Mouse (Mus musculus) ES-Bruce4 (cell line): Measurements from ENCODE around the gene Fgfbp3. TPM values are rescaled to one million over a fixed set of nuclear protein-coding genes. Genes with fewer than 3 reads are reported as not detected.
A peak's percentile ranks its signal among the peaks of the same experiment; 100 is the strongest.

Experiments
- H3K27ac ChIP-seq: 2 replicates; pipeline ENCODE4 v1.5.1; 2012; ENCODE audit warnings: low read length, inconsistent platforms; ENCODE audit not compliant: insufficient read depth
- H3K27me3 ChIP-seq: 2 replicates; pipeline ENCODE4 v1.6.1; 2012; ENCODE audit warnings: mild to moderate bottlenecking, low read length, inconsistent platforms; ENCODE audit not compliant: control insufficient read depth, poor library complexity, insufficient read depth, severe bottlenecking
- H3K36me3 ChIP-seq: 2 replicates; pipeline ENCODE4 v1.6.1; 2012; ENCODE audit warnings: inconsistent platforms, mild to moderate bottlenecking, low read length, moderate library complexity; ENCODE audit not compliant: control insufficient read depth, poor library complexity, insufficient read depth, severe bottlenecking
- H3K4me1 ChIP-seq: one replicate; pipeline ENCODE4 v1.8.1; 2011; ENCODE audit warnings: low read length; ENCODE audit not compliant: control insufficient read depth, insufficient read depth
- H3K4me3 ChIP-seq: 2 replicates; pipeline ENCODE4 v1.5.1; 2011; ENCODE audit warnings: low read depth, mild to moderate bottlenecking, low read length
- H3K9ac ChIP-seq: 2 replicates; pipeline ENCODE4 v1.6.1; 2012; ENCODE audit warnings: low read depth, mild to moderate bottlenecking, inconsistent platforms; ENCODE audit not compliant: poor library complexity, severe bottlenecking
- H3K9me3 ChIP-seq: replicated peaks from 2 replicates; pipeline ENCODE4 v1.6.1; 2012; ENCODE audit warnings: mild to moderate bottlenecking, low read length, inconsistent platforms; ENCODE audit not compliant: control insufficient read depth, poor library complexity, insufficient read depth, severe bottlenecking
- CTCF ChIP-seq: IDR thresholded peaks from one replicate; pipeline ENCODE4 v1.8.1; 2011; ENCODE audit warnings: low read depth, low read length
- EP300 ChIP-seq: IDR thresholded peaks from 2 replicates; pipeline ENCODE4 v1.6.1; 2011; ENCODE audit warnings: low read depth, low read length; ENCODE audit not compliant: insufficient read depth
- POLR2A ChIP-seq: IDR thresholded peaks from one replicate; pipeline ENCODE4 v1.8.1; 2011; ENCODE audit warnings: low read length; ENCODE audit not compliant: insufficient read depth
- polyA plus RNA-seq: library from polyadenylated mRNA; stranded (reverse); fragments of >200 nt; gene quantifications from 2 replicates; pipeline ENCODE4 v1.2.4, GENCODE M21; 2011; ENCODE audit warnings: low read depth; ENCODE audit not compliant: missing spikeins, insufficient read depth, insufficient read length

Fgfbp3 gene
- polyA plus RNA-seq, 1 experiment = 2.3 TPM

GRCm38 (mm10) chr19:36904211-36905007 lies 15.0 kb downstream of the Fgfbp3 start:
- TF ChIP-seq POLR2A (no peak), EP300 (peak; percentile 77), CTCF (no peak)
- Histone ChIP-seq H3K4me3 (peak overlapping the region; percentile 63), H3K9ac (peak overlapping the region; percentile 67)

GRCm38 (mm10) chr19:36903377-36903776 lies 16.0 kb downstream of the Fgfbp3 start:
- Histone ChIP-seq H3K4me3 (no peak overlapping the region), H3K27me3 (no peaks in the 10 kb centered on the region)

More at GRCm38 (mm10) chr19:36904211-36905007, 15.0 kb downstream of the Fgfbp3 start:
- H3K27ac ChIP-seq = peak overlapping the region; percentile 53
- peaks cover 2% of the 10 kb centered on the region for H3K4me1 ChIP-seq
- no peaks in the 10 kb centered on the region for H3K27me3 ChIP-seq
- H3K36me3 ChIP-seq = no peaks in the 10 kb centered on the region
- H3K9me3 ChIP-seq = no peaks in the 10 kb centered on the region

GRCm38 (mm10) chr19:36897778-36898177 lies 21.6 kb downstream of the Fgfbp3 start:
- TF ChIP-seq POLR2A = no peak
- TF ChIP-seq CTCF = peak; percentile 73
- H3K27ac ChIP-seq = no peak overlapping the region
- no peaks in the 10 kb centered on the region for H3K4me1 ChIP-seq
- no peaks in the 10 kb centered on the region for H3K9me3 ChIP-seq
- H3K27me3 ChIP-seq = no peaks in the 10 kb centered on the region
- no peak overlapping the region for H3K9ac ChIP-seq
- no peak overlapping the region for H3K4me3 ChIP-seq
- peaks cover 5% of the 10 kb centered on the region for H3K36me3 ChIP-seq

More at GRCm38 (mm10) chr19:36903377-36903776, 16.0 kb downstream of the Fgfbp3 start:
- no peaks in the 10 kb centered on the region for H3K9me3 ChIP-seq
- no peak for TF ChIP-seq CTCF
- TF ChIP-seq EP300 = no peak
- TF ChIP-seq POLR2A = no peak
- no peak overlapping the region for H3K27ac ChIP-seq
- no peaks in the 10 kb centered on the region for H3K36me3 ChIP-seq
- H3K9ac ChIP-seq = peak overlapping the region; percentile 67; the same call in 1 of the 2 replicates
- H3K4me1 ChIP-seq = peaks cover 2% of the 10 kb centered on the region

DNA sequence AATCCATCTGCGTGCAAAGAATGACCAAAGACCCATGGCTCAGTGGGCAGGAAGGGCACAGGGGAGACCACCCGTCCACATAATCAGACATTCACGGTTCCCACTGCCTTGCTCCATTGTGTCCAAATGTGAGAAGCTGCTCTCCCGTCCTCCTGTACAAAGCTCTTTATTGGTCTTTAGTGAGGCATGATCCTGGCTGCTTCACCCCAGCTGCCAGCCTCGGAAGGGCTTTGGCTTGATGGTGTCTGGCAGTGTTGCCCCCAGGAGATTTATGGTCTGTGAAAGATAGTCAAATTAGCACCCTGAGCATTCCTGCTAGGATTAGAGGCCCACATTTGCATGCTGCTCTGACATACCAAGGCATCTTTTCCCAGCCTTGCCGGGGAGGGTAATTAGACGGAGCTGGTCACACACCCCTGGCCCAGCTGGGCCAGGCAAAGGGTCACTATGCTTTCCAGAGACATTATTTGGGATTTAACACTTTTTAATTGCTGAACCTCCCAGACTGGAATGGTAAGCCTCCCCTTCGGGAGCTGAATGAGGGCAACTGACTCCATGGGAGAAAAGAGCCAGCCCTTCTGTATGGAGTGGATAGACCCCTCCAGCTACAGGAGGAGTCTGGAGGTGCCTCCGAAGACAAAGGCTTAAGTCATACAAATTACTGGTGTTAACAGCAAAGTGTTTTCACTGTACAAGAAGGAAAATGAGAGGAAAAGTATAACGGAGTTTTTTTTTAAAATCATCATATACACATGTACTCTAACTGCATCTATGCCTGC lies 22.4 kb downstream of the Fgfbp3 start:
- TF ChIP-seq CTCF = no peak
- no peak for TF ChIP-seq EP300
- no peak for TF ChIP-seq POLR2A
- peaks cover 10% of the 10 kb centered on the region for H3K36me3 ChIP-seq

GRCm38 (mm10) chr19:36891746-36892145 lies 27.7 kb downstream of the Fgfbp3 start:
- no peak overlapping the region for H3K9ac ChIP-seq
- H3K4me3 ChIP-seq = no peak overlapping the region
- H3K27ac ChIP-seq = no peak overlapping the region
- no peaks in the 10 kb centered on the region for H3K4me1 ChIP-seq
- no peaks in the 10 kb centered on the region for H3K27me3 ChIP-seq
- no peak for TF ChIP-seq POLR2A
- TF ChIP-seq EP300 = no peak
- no peak for TF ChIP-seq CTCF
- H3K9me3 ChIP-seq = no peaks in the 10 kb centered on the region
- H3K36me3 ChIP-seq = peaks cover 59% of the 10 kb centered on the region

More for the DNA sequence above, 22.4 kb downstream of the Fgfbp3 start:
- Histone ChIP-seq H3K4me1 (no peaks in the 10 kb centered on the region), H3K9me3 (no peaks in the 10 kb centered on the region), H3K27ac (no peak overlapping the region), H3K27me3 (no peaks in the 10 kb centered on the region), H3K4me3 (no peak overlapping the region), H3K9ac (no peak overlapping the region)

GRCm38 (mm10) chr19:36887706-36888105 lies 31.7 kb downstream of the Fgfbp3 start:
- Histone ChIP-seq H3K9ac (no peak overlapping the region), H3K9me3 (no peaks in the 10 kb centered on the region), H3K4me1 (no peaks in the 10 kb centered on the region), H3K27me3 (no peaks in the 10 kb centered on the region), H3K36me3 (peaks cover 91% of the 10 kb centered on the region), H3K4me3 (no peak overlapping the region), H3K27ac (no peak overlapping the region)
- TF ChIP-seq EP300 (no peak), POLR2A (no peak), CTCF (no peak)
